Comparison of ENCODE assay signal across 8 mouse cellular contexts in the genomic region with DNA sequence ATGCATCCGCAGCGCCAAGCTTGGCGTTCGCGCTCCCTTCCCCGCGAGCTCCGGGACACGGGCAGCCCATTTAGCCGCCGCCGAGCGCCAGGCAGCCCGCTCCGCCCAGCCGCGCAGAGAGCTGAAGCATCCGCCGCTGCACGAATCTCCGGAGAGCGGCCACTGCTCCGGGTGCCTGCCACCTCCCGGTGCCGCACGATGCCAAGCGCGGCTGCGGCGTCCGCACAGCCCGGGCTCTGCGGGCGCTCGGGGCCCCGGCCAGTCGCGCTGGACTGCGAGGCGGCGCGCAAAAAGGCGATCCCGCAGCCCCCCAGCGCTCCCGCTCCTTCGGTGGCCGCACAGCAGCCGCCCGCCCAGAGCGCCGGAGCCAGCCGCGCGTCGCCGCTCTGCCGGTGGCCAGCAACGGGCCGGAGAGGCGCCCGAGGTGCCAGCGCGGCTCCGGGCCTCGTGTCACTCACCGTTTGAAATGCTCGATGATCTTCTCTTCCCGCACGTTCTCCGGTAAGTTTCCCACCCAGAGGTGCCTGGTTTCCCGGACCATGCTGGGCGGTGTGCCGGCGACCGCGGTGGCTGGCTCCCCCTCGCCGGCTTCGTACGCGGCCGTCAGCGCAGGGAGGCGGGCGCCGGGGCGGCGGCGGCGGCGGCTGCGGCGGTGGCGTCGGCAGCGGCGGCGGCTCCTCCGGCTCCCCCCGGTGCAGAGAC. TPM values are rescaled to one million over a fixed set of nuclear protein-coding genes. Genes with fewer than 3 reads are reported as not detected.
DNase-seq lines count a peak whose midpoint lies in the region; ATAC-seq and TF ChIP-seq lines count a peak whose summit lies in the region.

No protein-coding gene starts in this region.

- peak overlapping the region; percentile 95 for H3K27ac ChIP-seq in kidney, adult 2 months (ENCODE audit: insufficient read depth, low read depth, low read length)
- H3K27ac ChIP-seq in embryonic facial prominence, embryonic 14.5 days (replicated peaks; ENCODE audit: low read depth, low read length), result peak overlapping the region; percentile 98
- peak overlapping the region; percentile 99 for H3K27ac ChIP-seq in heart, embryonic 16.5 days (ENCODE audit: low read length)
- peak overlapping the region; percentile 96 for H3K27ac ChIP-seq in limb, embryonic 10.5 days
- H3K27ac ChIP-seq in midbrain, embryonic 13.5 days, result peak overlapping the region; percentile 98
- peak overlapping the region; percentile 68 for H3K27ac ChIP-seq in testis, adult 2 months (ENCODE audit: control insufficient read depth, insufficient read depth, low read depth, low read length)

- H3K9me3 ChIP-seq in embryonic facial prominence, embryonic 14.5 days (ENCODE audit: control insufficient read depth, low read length), result no peaks in the 10 kb centered on the region
- no peaks in the 10 kb centered on the region for H3K9me3 ChIP-seq in heart, embryonic 16.5 days (replicated peaks; ENCODE audit: control insufficient read depth, low read length)
- H3K9me3 ChIP-seq in limb, embryonic 10.5 days (replicated peaks), result no peaks in the 10 kb centered on the region
- H3K9me3 ChIP-seq in midbrain, embryonic 13.5 days, result no peaks in the 10 kb centered on the region

- peak; percentile 50 for DNase-seq in kidney, adult 2 months
- DNase-seq in kidney, adult 8-10 months, result no peak
- peak; percentile 53 to 62 for DNase-seq in adrenal gland, adult 18-20 months (ENCODE audit: low spot score in 2 of 2)
- no peak for DNase-seq in embryonic facial prominence, embryonic 14.5 days (ENCODE audit: low spot score)
- DNase-seq in limb, embryonic 10.5 days (ENCODE audit: low spot score), result peak; percentile 59

- peak overlapping the region; percentile 83 for H3K4me3 ChIP-seq in kidney, adult 2 months (ENCODE audit: insufficient read depth, low read depth, low read length)
- peak overlapping the region; percentile 90 for H3K4me3 ChIP-seq in embryonic facial prominence, embryonic 14.5 days (ENCODE audit: low read depth, low read length)
- H3K4me3 ChIP-seq in heart, embryonic 16.5 days (ENCODE audit: low read length), result peak overlapping the region; percentile 97
- H3K4me3 ChIP-seq in limb, embryonic 10.5 days, result peak overlapping the region; percentile 98
- peak overlapping the region; percentile 96 for H3K4me3 ChIP-seq in midbrain, embryonic 13.5 days (replicated peaks)
- H3K4me3 ChIP-seq in testis, adult 2 months (ENCODE audit: control insufficient read depth, low read depth, low read length), result peak overlapping the region; percentile 96

- no peak for TF ChIP-seq POLR2A in kidney, adult 2 months (IDR thresholded peaks at IDR 0.05; ENCODE audit: low read depth, low read length)
- no peak for TF ChIP-seq POLR2A in testis, adult 2 months (IDR thresholded peaks at IDR 0.05; ENCODE audit: control insufficient read depth, low read depth, low read length)

- peak overlapping the region; percentile 94 for H3K9ac ChIP-seq in embryonic facial prominence, embryonic 14.5 days (ENCODE audit: low read depth, low read length)
- H3K9ac ChIP-seq in heart, embryonic 16.5 days (ENCODE audit: low read length), result peak overlapping the region; percentile 95
- H3K9ac ChIP-seq in midbrain, embryonic 13.5 days (replicated peaks), result peak overlapping the region; percentile 98

- peak overlapping the region; percentile 91 for H3K4me2 ChIP-seq in embryonic facial prominence, embryonic 14.5 days (ENCODE audit: low read depth, low read length)
- peak overlapping the region; percentile 84 for H3K4me2 ChIP-seq in heart, embryonic 16.5 days (ENCODE audit: low read depth, low read length)
- peak overlapping the region; percentile 90 for H3K4me2 ChIP-seq in midbrain, embryonic 13.5 days (replicated peaks)

- no peaks in the 10 kb centered on the region for H3K36me3 ChIP-seq in kidney, adult 2 months (ENCODE audit: control insufficient read depth, insufficient read depth, low read length)
- H3K36me3 ChIP-seq in embryonic facial prominence, embryonic 14.5 days (ENCODE audit: control insufficient read depth, insufficient read depth, low read length), result no peaks in the 10 kb centered on the region
- no peaks in the 10 kb centered on the region for H3K36me3 ChIP-seq in heart, embryonic 16.5 days (ENCODE audit: control insufficient read depth, insufficient read depth)
- no peaks in the 10 kb centered on the region for H3K36me3 ChIP-seq in limb, embryonic 10.5 days
- H3K36me3 ChIP-seq in midbrain, embryonic 13.5 days, result no peaks in the 10 kb centered on the region
- H3K36me3 ChIP-seq in testis, adult 2 months (ENCODE audit: control insufficient read depth, insufficient read depth, low read length), result no peaks in the 10 kb centered on the region

- no peaks in the 10 kb centered on the region for H3K27me3 ChIP-seq in kidney, adult 2 months (replicated peaks; ENCODE audit: control insufficient read depth, insufficient read depth, low read length)
- H3K27me3 ChIP-seq in embryonic facial prominence, embryonic 14.5 days (replicated peaks; ENCODE audit: control insufficient read depth, insufficient read depth, low read length), result no peaks in the 10 kb centered on the region
- H3K27me3 ChIP-seq in heart, embryonic 16.5 days (ENCODE audit: control insufficient read depth, insufficient read depth, low read length), result no peaks in the 10 kb centered on the region
- no peaks in the 10 kb centered on the region for H3K27me3 ChIP-seq in limb, embryonic 10.5 days (ENCODE audit: low read depth, poor library complexity, severe bottlenecking)
- no peaks in the 10 kb centered on the region for H3K27me3 ChIP-seq in midbrain, embryonic 13.5 days
- no peaks in the 10 kb centered on the region for H3K27me3 ChIP-seq in testis, adult 2 months (ENCODE audit: control insufficient read depth, insufficient read depth, low read length)

- ATAC-seq in embryonic facial prominence, embryonic 14.5 days (ENCODE audit: low read depth), result peak; percentile 1; the same call in 1 of the 2 replicates
- no peak; the same call in 1 of the 2 replicates for ATAC-seq in heart, embryonic 16.5 days (replicated peaks; ENCODE audit: extremely low read depth, insufficient read depth, low FRiP score)
- ATAC-seq in midbrain, embryonic 13.5 days, result peak; percentile 32

- TF ChIP-seq CTCF in kidney, adult 2 months (conservative IDR thresholded peaks at IDR 0.05; ENCODE audit: insufficient read depth, insufficient read length, low read depth, low read length), result no peak
- no peak for TF ChIP-seq CTCF in testis, adult 2 months (IDR thresholded peaks at IDR 0.05; ENCODE audit: control insufficient read depth, insufficient read depth, insufficient replicate concordance, low read depth, low read length)

- peaks cover 3% of the 10 kb centered on the region; the same call in 1 of the 2 replicates for H3K4me1 ChIP-seq in kidney, adult 2 months (ENCODE audit: control insufficient read depth, insufficient read depth, low read length)
- H3K4me1 ChIP-seq in embryonic facial prominence, embryonic 14.5 days (ENCODE audit: control insufficient read depth, insufficient read depth, low read length), result peaks cover 11% of the 10 kb centered on the region; the same call in 1 of the 2 replicates
- H3K4me1 ChIP-seq in heart, embryonic 16.5 days (ENCODE audit: control insufficient read depth, insufficient read depth, low read length), result peaks cover 37% of the 10 kb centered on the region
- H3K4me1 ChIP-seq in limb, embryonic 10.5 days, result peaks cover 36% of the 10 kb centered on the region
- H3K4me1 ChIP-seq in midbrain, embryonic 13.5 days (replicated peaks), result peaks cover 55% of the 10 kb centered on the region
- peaks cover 19% of the 10 kb centered on the region for H3K4me1 ChIP-seq in testis, adult 2 months (ENCODE audit: control insufficient read depth, insufficient read depth, low read length)

- under 1% methylated on average over 89 of the region's 101 CpGs for WGBS in kidney, adult 2 months
- 1% methylated on average over 19 of the region's 101 CpGs for WGBS in embryonic facial prominence, embryonic 14.5 days
- WGBS in heart, embryonic 16.5 days, result under 1% methylated on average over 95 of the region's 101 CpGs
- WGBS in limb, embryonic 10.5 days, result under 1% methylated on average over 98 of the region's 101 CpGs
- under 1% methylated on average over 85 of the region's 101 CpGs for WGBS in midbrain, embryonic 13.5 days

RNA-seq across cellular contexts. Expression of gene Spen, which starts 0.5 kb away (rescaled TPM):
- 15.9 and 19.6 TPM in 2 replicates for polyA plus RNA-seq in kidney, adult 2 months (2012; rRNA removed)
- total RNA-seq in adrenal gland, adult 18-20 months (2021), result 10 to 100 TPM; 49.4 to 53.7 TPM
- 9.4 and 12.5 TPM in 2 replicates for polyA plus RNA-seq in embryonic facial prominence, embryonic 14.5 days (2014; fragmentation: Nextera tagmentation; extraction: Ambion mirVana)
- 5.2 and 7.1 TPM in 2 replicates for polyA plus RNA-seq in heart, embryonic 16.5 days (2015; fragmentation: Nextera tagmentation; extraction: Ambion mirVana)
- 11.5 TPM in 2 replicates for polyA plus RNA-seq in limb, embryonic 10.5 days (2016; fragmentation: Nextera tagmentation; extraction: Ambion mirVana)
- polyA plus RNA-seq in midbrain, embryonic 13.5 days (2015; fragmentation: Nextera tagmentation; extraction: Ambion mirVana), result 18.3 and 20.5 TPM in 2 replicates
- 16.9 and 20.1 TPM in 2 replicates for polyA plus RNA-seq in testis, adult 2 months (2012; rRNA removed)

Comparison
In these comparisons a context has a peak if more than half of its experiments do, and no peak if none do; other contexts are left out.
1. DNase-seq: peak in kidney, adult 2 months (single experiment), adrenal gland, adult 18-20 months (2 of 2) and limb, embryonic 10.5 days (single experiment); none in kidney, adult 8-10 months (0 of 2) and embryonic facial prominence, embryonic 14.5 days (single experiment).
2. Peak in every context shown above with its lines, with median percentiles within 50 percentile points of each other: H3K27ac ChIP-seq, H3K4me3 ChIP-seq, H3K4me2 ChIP-seq and H3K9ac ChIP-seq.